Mouse (Mus musculus): ENCODE results near the gene Mab21l2. TPM values are rescaled to one million over a fixed set of nuclear protein-coding genes. Genes with fewer than 3 reads are reported as not detected.

The Mab21l2 gene
- polyA plus RNA-seq (2015; fragmentation: Nextera tagmentation; extraction: Ambion mirVana): 190 and 200 TPM in 2 replicates

GRCm38 (mm10) chr3:86548091-86549015, at the start of gene Mab21l2:
Gene Mab21l2, minus strand, starts transcription at chr3:86548629.
- Histone ChIP-seq H3K4me2 (ENCODE audit: low read length) (peak within 1 kb of the TSS; percentile 62), H3K36me3 (ENCODE audit: control insufficient read depth, insufficient read depth, low read length) (no peaks in the 10 kb centered on the region), H3K4me1 (ENCODE audit: control insufficient read depth, insufficient read depth, low read depth, low read length) (peaks cover 3% of the 10 kb centered on the region), H3K27me3 (replicated peaks; ENCODE audit: control insufficient read depth, insufficient read depth, low read length) (peaks cover 3% of the 10 kb centered on the region; the same call in 1 of the 2 replicates), H3K9me3 (ENCODE audit: control insufficient read depth, low read length) (no peaks in the 10 kb centered on the region), H3K4me3 (ENCODE audit: low read length) (peak within 1 kb of the TSS; percentile 53), H3K27ac (ENCODE audit: low read depth, low read length) (peak within 1 kb of the TSS; percentile 89), H3K9ac (ENCODE audit: low read depth, low read length) (peak within 1 kb of the TSS; percentile 56)
- 3% methylated on average over 25 of the region's 25 CpGs for WGBS
- peak; percentile 95 for ATAC-seq

DNA sequence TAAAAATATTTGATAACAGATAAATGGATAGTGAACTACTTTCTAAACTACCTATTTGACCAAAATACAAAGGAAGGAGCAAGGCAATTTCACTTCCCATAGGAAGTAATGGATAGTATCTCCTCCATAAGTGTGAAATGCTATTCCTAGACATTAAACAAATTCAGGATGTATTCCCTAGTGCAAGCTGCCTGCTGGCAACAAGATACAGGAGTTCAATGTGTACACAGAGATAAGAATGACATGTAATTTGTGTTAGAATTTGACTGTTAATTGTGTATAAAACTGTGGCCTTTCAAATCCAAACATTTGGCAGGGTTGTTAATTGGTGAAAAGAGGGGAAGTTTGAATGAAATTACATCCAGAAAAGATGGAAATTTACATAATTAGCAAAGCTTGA, 26.9 kb upstream of the Mab21l2 start:
- H3K27ac ChIP-seq (ENCODE audit: low read depth, low read length): no peak overlapping the region
- no peaks in the 10 kb centered on the region for H3K27me3 ChIP-seq (replicated peaks; ENCODE audit: control insufficient read depth, insufficient read depth, low read length)
- no peak overlapping the region for H3K9ac ChIP-seq (ENCODE audit: low read depth, low read length)
- no peaks in the 10 kb centered on the region for H3K4me1 ChIP-seq (ENCODE audit: control insufficient read depth, insufficient read depth, low read depth, low read length)
- H3K9me3 ChIP-seq (ENCODE audit: control insufficient read depth, low read length): no peaks in the 10 kb centered on the region
- H3K4me3 ChIP-seq (ENCODE audit: low read length): no peak overlapping the region
- no peaks in the 10 kb centered on the region for H3K36me3 ChIP-seq (ENCODE audit: control insufficient read depth, insufficient read depth, low read length)
- no peak overlapping the region for H3K4me2 ChIP-seq (ENCODE audit: low read length)
- no peak for ATAC-seq

DNA sequence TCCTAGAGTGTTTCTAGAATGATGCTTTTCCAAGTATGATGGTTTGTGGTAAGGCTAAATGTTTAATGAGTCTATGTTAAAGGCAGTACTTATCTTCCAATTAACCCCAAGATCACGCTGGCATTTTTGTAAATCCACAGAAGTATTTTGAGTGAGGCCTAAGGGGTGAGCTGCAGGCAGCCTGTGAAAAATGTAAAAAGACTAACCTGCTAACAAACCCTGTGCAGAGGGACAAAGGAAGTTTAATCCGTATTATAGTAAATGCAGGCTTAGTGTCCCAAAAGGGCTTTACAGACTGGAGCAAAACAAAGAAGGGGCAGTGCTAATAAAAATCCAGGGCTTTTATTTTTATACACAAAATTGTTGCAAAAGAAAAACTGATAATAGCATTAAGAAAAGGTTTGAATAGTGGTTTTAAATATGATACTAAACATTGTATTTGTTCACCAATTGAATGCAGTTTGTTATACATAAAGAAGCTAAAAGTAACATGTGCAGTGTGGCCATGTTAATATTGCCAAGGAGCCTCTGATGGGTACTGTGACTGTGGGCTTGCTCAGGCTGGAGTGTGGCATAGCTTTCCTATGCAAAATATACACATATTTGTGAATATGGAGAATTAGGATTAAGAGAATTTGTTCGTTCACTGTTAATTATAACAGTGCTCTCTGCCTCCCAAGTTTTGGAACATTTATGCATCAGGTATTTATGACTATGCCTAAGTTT, 24.3 kb upstream of the Mab21l2 start:
- Histone ChIP-seq H3K27me3 (replicated peaks; ENCODE audit: control insufficient read depth, insufficient read depth, low read length) (no peaks in the 10 kb centered on the region), H3K4me2 (ENCODE audit: low read length) (no peak overlapping the region), H3K27ac (ENCODE audit: low read depth, low read length) (no peak overlapping the region), H3K4me1 (ENCODE audit: control insufficient read depth, insufficient read depth, low read depth, low read length) (no peaks in the 10 kb centered on the region), H3K36me3 (ENCODE audit: control insufficient read depth, insufficient read depth, low read length) (no peaks in the 10 kb centered on the region), H3K9ac (ENCODE audit: low read depth, low read length) (no peak overlapping the region), H3K4me3 (ENCODE audit: low read length) (no peak overlapping the region), H3K9me3 (ENCODE audit: control insufficient read depth, low read length) (no peaks in the 10 kb centered on the region)
- WGBS: 37% methylated on average over 3 of the region's 3 CpGs
- no peak for ATAC-seq

GRCm38 (mm10) chr3:86571518-86571917, 23.1 kb upstream of the Mab21l2 start:
- WGBS: 35% methylated on average over 4 of the region's 4 CpGs
- ATAC-seq: no peak

DNA sequence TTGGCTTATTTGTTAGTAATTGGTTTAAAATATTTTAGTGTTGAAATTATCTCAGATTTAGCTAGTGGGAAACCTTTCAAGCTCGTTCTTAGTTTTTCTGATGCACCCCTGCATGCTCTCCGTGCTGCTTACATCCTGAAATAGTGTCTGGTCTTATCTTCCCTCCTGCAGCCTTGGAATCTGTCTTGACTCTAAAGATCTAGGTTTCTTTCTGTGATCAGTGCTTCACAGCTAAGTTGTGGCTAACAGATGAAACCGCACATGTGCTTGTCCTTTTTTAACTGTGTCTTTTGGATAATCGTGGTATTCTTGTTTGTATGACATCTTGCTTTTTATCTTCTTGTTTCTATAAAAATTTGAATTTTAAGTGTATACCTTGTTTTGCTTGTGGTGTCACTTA, 18.9 kb upstream of the Mab21l2 start:
- no peak overlapping the region for H3K4me3 ChIP-seq (ENCODE audit: low read length)
- H3K4me1 ChIP-seq (ENCODE audit: control insufficient read depth, insufficient read depth, low read depth, low read length): no peaks in the 10 kb centered on the region
- ATAC-seq: no peak
- no peaks in the 10 kb centered on the region for H3K9me3 ChIP-seq (ENCODE audit: control insufficient read depth, low read length)
- no peaks in the 10 kb centered on the region for H3K27me3 ChIP-seq (replicated peaks; ENCODE audit: control insufficient read depth, insufficient read depth, low read length)
- WGBS: 78% methylated on average over 4 of the region's 4 CpGs
- no peak overlapping the region for H3K4me2 ChIP-seq (ENCODE audit: low read length)
- H3K9ac ChIP-seq (ENCODE audit: low read depth, low read length): no peak overlapping the region
- H3K27ac ChIP-seq (ENCODE audit: low read depth, low read length): no peak overlapping the region
- H3K36me3 ChIP-seq (ENCODE audit: control insufficient read depth, insufficient read depth, low read length): no peaks in the 10 kb centered on the region

More at GRCm38 (mm10) chr3:86571518-86571917, 23.1 kb upstream of the Mab21l2 start:
- no peaks in the 10 kb centered on the region for H3K36me3 ChIP-seq (ENCODE audit: control insufficient read depth, insufficient read depth, low read length)
- no peaks in the 10 kb centered on the region for H3K9me3 ChIP-seq (ENCODE audit: control insufficient read depth, low read length)
- no peaks in the 10 kb centered on the region for H3K4me1 ChIP-seq (ENCODE audit: control insufficient read depth, insufficient read depth, low read depth, low read length)
- H3K9ac ChIP-seq (ENCODE audit: low read depth, low read length): no peak overlapping the region
- no peak overlapping the region for H3K4me2 ChIP-seq (ENCODE audit: low read length)
- H3K4me3 ChIP-seq (ENCODE audit: low read length): no peak overlapping the region
- H3K27ac ChIP-seq (ENCODE audit: low read depth, low read length): no peak overlapping the region
- H3K27me3 ChIP-seq (replicated peaks; ENCODE audit: control insufficient read depth, insufficient read depth, low read length): no peaks in the 10 kb centered on the region

DNA sequence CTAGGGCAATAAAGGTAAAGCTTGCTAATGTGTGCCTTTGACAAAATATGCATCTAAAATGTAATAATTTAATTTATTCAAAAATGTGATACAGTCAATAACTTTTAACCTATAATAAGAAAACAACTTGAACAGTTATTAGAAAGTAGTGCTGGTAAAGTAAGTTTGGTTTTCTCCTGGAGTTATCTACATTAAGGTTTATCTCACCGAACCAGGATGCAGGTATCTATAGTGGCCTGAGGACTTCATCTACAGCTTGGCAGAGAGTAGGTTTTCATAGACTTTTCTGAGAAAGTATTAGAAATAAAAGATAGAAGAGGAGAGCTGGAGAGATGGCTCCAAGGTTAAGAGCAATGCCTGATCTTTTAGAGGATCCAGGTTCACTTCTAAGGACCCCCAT, 13.0 kb upstream of the Mab21l2 start:
- 93% methylated on average over 1 of the region's 1 CpGs for WGBS
- no peak for ATAC-seq
- H3K36me3 ChIP-seq (ENCODE audit: control insufficient read depth, insufficient read depth, low read length): no peaks in the 10 kb centered on the region
- H3K27ac ChIP-seq (ENCODE audit: low read depth, low read length): no peak overlapping the region
- H3K4me2 ChIP-seq (ENCODE audit: low read length): no peak overlapping the region
- H3K4me1 ChIP-seq (ENCODE audit: control insufficient read depth, insufficient read depth, low read depth, low read length): peaks cover 3% of the 10 kb centered on the region; the same call in 1 of the 2 replicates
- H3K9me3 ChIP-seq (ENCODE audit: control insufficient read depth, low read length): no peaks in the 10 kb centered on the region
- no peak overlapping the region for H3K4me3 ChIP-seq (ENCODE audit: low read length)
- no peaks in the 10 kb centered on the region for H3K27me3 ChIP-seq (replicated peaks; ENCODE audit: control insufficient read depth, insufficient read depth, low read length)
- no peak overlapping the region for H3K9ac ChIP-seq (ENCODE audit: low read depth, low read length)

DNA sequence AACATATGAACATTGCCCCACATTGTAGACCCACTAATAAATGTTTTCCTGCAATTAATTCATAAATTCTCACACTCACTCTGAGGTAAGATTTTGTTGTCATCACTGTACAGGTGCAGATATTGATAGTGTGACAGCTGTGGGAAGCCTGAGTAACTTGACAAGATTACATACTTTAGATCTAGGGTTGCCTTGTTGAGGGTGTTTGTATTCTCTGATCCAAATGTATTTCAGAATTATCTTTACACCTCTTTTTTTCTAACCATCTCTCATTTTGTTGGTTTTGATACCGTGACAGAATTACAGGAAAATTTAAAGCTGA, 12.6 kb upstream of the Mab21l2 start:
- 91% methylated on average over 1 of the region's 1 CpGs for WGBS
- Histone ChIP-seq H3K4me1 (ENCODE audit: control insufficient read depth, insufficient read depth, low read depth, low read length) (peaks cover 3% of the 10 kb centered on the region; the same call in 1 of the 2 replicates), H3K4me3 (ENCODE audit: low read length) (no peak overlapping the region), H3K9me3 (ENCODE audit: control insufficient read depth, low read length) (no peaks in the 10 kb centered on the region), H3K9ac (ENCODE audit: low read depth, low read length) (no peak overlapping the region), H3K4me2 (ENCODE audit: low read length) (no peak overlapping the region), H3K27me3 (replicated peaks; ENCODE audit: control insufficient read depth, insufficient read depth, low read length) (no peaks in the 10 kb centered on the region), H3K36me3 (ENCODE audit: control insufficient read depth, insufficient read depth, low read length) (no peaks in the 10 kb centered on the region), H3K27ac (ENCODE audit: low read depth, low read length) (no peak overlapping the region)
- no peak for ATAC-seq

DNA sequence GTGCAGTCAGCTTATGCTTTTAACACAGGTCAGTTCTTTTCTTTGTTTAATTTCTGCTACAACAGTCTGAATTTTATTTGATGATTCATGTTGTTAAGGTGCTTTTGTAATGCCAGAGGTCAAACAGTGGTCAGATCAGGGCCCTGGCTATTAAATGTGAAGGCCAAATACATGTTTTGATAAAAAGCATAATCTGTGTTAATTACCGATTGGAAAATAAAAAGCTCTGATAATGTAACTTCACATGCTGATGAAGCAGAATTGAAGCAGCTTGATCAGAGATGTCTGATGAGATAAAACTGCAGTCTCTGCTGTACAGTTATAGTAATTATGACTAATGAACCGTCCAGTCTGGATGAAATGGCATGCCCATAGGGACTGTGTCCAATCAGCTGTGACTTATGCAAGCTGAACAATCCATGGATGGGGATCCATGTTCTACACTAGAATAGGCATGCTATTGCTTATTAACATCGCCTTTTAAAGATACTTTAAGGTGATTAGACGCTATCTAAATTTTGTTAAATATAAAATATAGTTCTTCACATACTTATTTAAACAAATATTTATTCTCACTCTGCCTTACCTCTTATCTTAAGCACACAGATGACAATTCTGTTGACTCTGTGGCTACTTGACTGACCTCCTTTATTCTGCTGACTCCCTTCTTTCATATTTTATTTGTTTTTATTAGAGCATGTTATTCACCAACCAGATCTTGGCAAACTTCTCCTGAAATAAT, 12.0 kb upstream of the Mab21l2 start:
- no peak overlapping the region for H3K27ac ChIP-seq (ENCODE audit: low read depth, low read length)
- H3K4me1 ChIP-seq (ENCODE audit: control insufficient read depth, insufficient read depth, low read depth, low read length): peaks cover 3% of the 10 kb centered on the region; the same call in 1 of the 2 replicates
- no peak for ATAC-seq

More for the DNA sequence above, 12.0 kb upstream of the Mab21l2 start:
- Histone ChIP-seq H3K27me3 (replicated peaks; ENCODE audit: control insufficient read depth, insufficient read depth, low read length) (no peaks in the 10 kb centered on the region), H3K4me3 (ENCODE audit: low read length) (no peak overlapping the region), H3K36me3 (ENCODE audit: control insufficient read depth, insufficient read depth, low read length) (no peaks in the 10 kb centered on the region), H3K9ac (ENCODE audit: low read depth, low read length) (no peak overlapping the region), H3K9me3 (ENCODE audit: control insufficient read depth, low read length) (no peaks in the 10 kb centered on the region), H3K4me2 (ENCODE audit: low read length) (no peak overlapping the region)
- WGBS: 61% methylated on average over 4 of the region's 4 CpGs
